Mouse (Mus musculus) limb, embryonic 10.5 days (tissue): ENCODE measurements at regions not wholly inside any gene's neighbourhood (a gene's known extent, or its start where the extent isn't known, plus 50 kb on each side); places are given as distances from the start of the nearest gene placed in this dataset.

Source experiments
- DNase-seq: peaks from one replicate; pipeline ENCODE4 v3.0.0-alpha.2; 2017; ENCODE audit warnings: low spot score
- H3K27ac ChIP-seq: fragments of 300-500 bp; sonication (generic); 2 replicates; pipeline ENCODE4 v1.5.1; 2016; ENCODE audit warnings: mild to moderate bottlenecking
- H3K27me3 ChIP-seq: fragments of 300-500 bp; sonication (generic); 2 replicates; pipeline ENCODE4 v1.6.1; 2016; ENCODE audit warnings: low read depth, mild to moderate bottlenecking; ENCODE audit not compliant: poor library complexity, severe bottlenecking
- H3K36me3 ChIP-seq: fragments of 300-500 bp; sonication (generic); 2 replicates; pipeline ENCODE4 v1.6.1; 2016; ENCODE audit warnings: mild to moderate bottlenecking, moderate library complexity
- H3K4me1 ChIP-seq: fragments of 300-500 bp; sonication (generic); 2 replicates; pipeline ENCODE4 v1.6.1; 2016
- H3K4me3 ChIP-seq: fragments of 300-500 bp; sonication (generic); 2 replicates; pipeline ENCODE4 v1.5.1; 2016; ENCODE audit warnings: mild to moderate bottlenecking, moderate library complexity
- H3K9me3 ChIP-seq: fragments of 300-500 bp; sonication (generic); replicated peaks from 2 replicates; pipeline ENCODE4 v1.6.1; 2016; ENCODE audit warnings: mild to moderate bottlenecking
- WGBS: fragments of 180-500 bp; shearing (Covaris S2); methylation state at CpG from one replicate; pipeline ENCODE4 v1.1.7; 2016; 5-methylcytosine and 5-hydroxymethylcytosine counted together

- no peaks in the 10 kb centered on the region for H3K4me1 ChIP-seq
- no peak overlapping the region for H3K4me3 ChIP-seq
- 88% methylated on average over 12 of the region's 12 CpGs for WGBS
- H3K27me3 ChIP-seq = no peaks in the 10 kb centered on the region
- H3K9me3 ChIP-seq = no peaks in the 10 kb centered on the region
- no peak overlapping the region for H3K27ac ChIP-seq
- no peak for DNase-seq
- no peaks in the 10 kb centered on the region for H3K36me3 ChIP-seq
These were observed 163.0 kb downstream of the Tfap2a start for GRCm38 (mm10) chr13:40574981-40575745.

- H3K27me3 ChIP-seq = no peaks in the 10 kb centered on the region
- H3K27ac ChIP-seq = no peak overlapping the region
- H3K9me3 ChIP-seq = no peaks in the 10 kb centered on the region
- no peak overlapping the region for H3K4me3 ChIP-seq
- no peaks in the 10 kb centered on the region for H3K4me1 ChIP-seq
- DNase-seq = no peak
- 81% methylated on average over 5 of the region's 5 CpGs for WGBS
- no peaks in the 10 kb centered on the region for H3K36me3 ChIP-seq
These were observed 168.7 kb downstream of the Tfap2a start for GRCm38 (mm10) chr13:40569461-40569860.

- no peak overlapping the region for H3K27ac ChIP-seq
- no peaks in the 10 kb centered on the region for H3K4me1 ChIP-seq
- H3K27me3 ChIP-seq = no peaks in the 10 kb centered on the region
- WGBS = 83% methylated on average over 3 of the region's 3 CpGs
- H3K4me3 ChIP-seq = no peak overlapping the region
- DNase-seq = no peak
- no peaks in the 10 kb centered on the region for H3K9me3 ChIP-seq
- H3K36me3 ChIP-seq = no peaks in the 10 kb centered on the region
These were observed 170.4 kb downstream of the Tfap2a start for GRCm38 (mm10) chr13:40567821-40568220.

- Histone ChIP-seq H3K36me3 (no peaks in the 10 kb centered on the region), H3K27me3 (no peaks in the 10 kb centered on the region), H3K4me3 (no peak overlapping the region), H3K27ac (no peak overlapping the region), H3K4me1 (no peaks in the 10 kb centered on the region), H3K9me3 (no peaks in the 10 kb centered on the region)
- DNase-seq = no peak
These were observed 173.8 kb downstream of the Tfap2a start for GRCm38 (mm10) chr13:40564351-40564750.

GRCm38 (mm10) chr13:40554368-40554767 is 183.8 kb downstream of the Tfap2a start:
- Histone ChIP-seq H3K27me3 (no peaks in the 10 kb centered on the region), H3K27ac (no peak overlapping the region), H3K4me1 (no peaks in the 10 kb centered on the region), H3K4me3 (no peak overlapping the region), H3K9me3 (no peaks in the 10 kb centered on the region), H3K36me3 (no peaks in the 10 kb centered on the region)
- 92% methylated on average over 7 of the region's 7 CpGs for WGBS
- DNase-seq = no peak

- no peak overlapping the region for H3K4me3 ChIP-seq
- no peaks in the 10 kb centered on the region for H3K4me1 ChIP-seq
- no peak overlapping the region for H3K27ac ChIP-seq
- DNase-seq = no peak
- H3K36me3 ChIP-seq = no peaks in the 10 kb centered on the region
- no peaks in the 10 kb centered on the region for H3K27me3 ChIP-seq
- no peaks in the 10 kb centered on the region for H3K9me3 ChIP-seq
These were observed 164.3 kb upstream of the Ofcc1 start for GRCm38 (mm10) chr13:40525501-40525900.

- Histone ChIP-seq H3K4me1 (no peaks in the 10 kb centered on the region; the same call in 1 of the 2 replicates), H3K4me3 (no peak overlapping the region), H3K36me3 (no peaks in the 10 kb centered on the region), H3K27me3 (no peaks in the 10 kb centered on the region), H3K9me3 (no peaks in the 10 kb centered on the region), H3K27ac (no peak overlapping the region)
- DNase-seq = no peak
- WGBS = 66% methylated on average over 2 of the region's 2 CpGs
These were observed 161.9 kb upstream of the Ofcc1 start for GRCm38 (mm10) chr13:40523115-40523514.

GRCm38 (mm10) chr13:40518180-40518579 is 156.9 kb upstream of the Ofcc1 start:
- DNase-seq = no peak
- 77% methylated on average over 4 of the region's 4 CpGs for WGBS
- no peaks in the 10 kb centered on the region for H3K36me3 ChIP-seq

GRCm38 (mm10) chr13:40509290-40509689 is 148.0 kb upstream of the Ofcc1 start:
- no peaks in the 10 kb centered on the region for H3K4me1 ChIP-seq
- no peaks in the 10 kb centered on the region for H3K27me3 ChIP-seq
- no peaks in the 10 kb centered on the region for H3K9me3 ChIP-seq
- 56% methylated on average over 1 of the region's 1 CpGs for WGBS
- H3K4me3 ChIP-seq = no peak overlapping the region
- DNase-seq = no peak
- no peak overlapping the region for H3K27ac ChIP-seq
- H3K36me3 ChIP-seq = no peaks in the 10 kb centered on the region

More at GRCm38 (mm10) chr13:40518180-40518579, 156.9 kb upstream of the Ofcc1 start:
- Histone ChIP-seq H3K4me3 (no peak overlapping the region), H3K27ac (no peak overlapping the region), H3K9me3 (no peaks in the 10 kb centered on the region), H3K27me3 (no peaks in the 10 kb centered on the region), H3K4me1 (no peaks in the 10 kb centered on the region; the same call in 1 of the 2 replicates)

- H3K36me3 ChIP-seq = no peaks in the 10 kb centered on the region
- DNase-seq = no peak
- H3K27me3 ChIP-seq = no peaks in the 10 kb centered on the region
- WGBS = 55% methylated on average over 7 of the region's 7 CpGs
- 0 out of 2 replicates have a peak, but pooled peaks cover 3% of the 10 kb centered on the region for H3K4me1 ChIP-seq
- no peaks in the 10 kb centered on the region for H3K9me3 ChIP-seq
- no peak overlapping the region for H3K4me3 ChIP-seq
- no peak overlapping the region for H3K27ac ChIP-seq
These were observed 119.6 kb upstream of the Ofcc1 start for GRCm38 (mm10) chr13:40480830-40481229.

- Histone ChIP-seq H3K4me1 (no peaks in the 10 kb centered on the region), H3K9me3 (no peaks in the 10 kb centered on the region), H3K27ac (no peak overlapping the region), H3K36me3 (no peaks in the 10 kb centered on the region), H3K4me3 (no peak overlapping the region), H3K27me3 (no peaks in the 10 kb centered on the region)
- 86% methylated on average over 3 of the region's 3 CpGs for WGBS
- no peak for DNase-seq
These were observed 111.4 kb upstream of the Ofcc1 start for GRCm38 (mm10) chr13:40472683-40473082.

- H3K27ac ChIP-seq = no peak overlapping the region
- H3K9me3 ChIP-seq = no peaks in the 10 kb centered on the region
- no peaks in the 10 kb centered on the region for H3K36me3 ChIP-seq
- no peak for DNase-seq
- no peaks in the 10 kb centered on the region for H3K4me1 ChIP-seq
- H3K4me3 ChIP-seq = no peak overlapping the region
- 92% methylated on average over 7 of the region's 7 CpGs for WGBS
- no peaks in the 10 kb centered on the region for H3K27me3 ChIP-seq
These were observed 107.9 kb upstream of the Ofcc1 start for GRCm38 (mm10) chr13:40469162-40469561.

- no peak overlapping the region for H3K27ac ChIP-seq
- H3K9me3 ChIP-seq = no peaks in the 10 kb centered on the region
- H3K4me3 ChIP-seq = no peak overlapping the region
- H3K4me1 ChIP-seq = no peaks in the 10 kb centered on the region
- H3K36me3 ChIP-seq = no peaks in the 10 kb centered on the region
- DNase-seq = no peak
- WGBS = 94% methylated on average over 2 of the region's 2 CpGs
- H3K27me3 ChIP-seq = peaks cover 5% of the 10 kb centered on the region; the same call in 1 of the 2 replicates
These were observed 92.1 kb upstream of the Ofcc1 start for GRCm38 (mm10) chr13:40453360-40453759.

- no peak for DNase-seq
- H3K4me1 ChIP-seq = peaks cover 17% of the 10 kb centered on the region
- no peaks in the 10 kb centered on the region; the same call in 1 of the 2 replicates for H3K27me3 ChIP-seq
- no peak overlapping the region for H3K4me3 ChIP-seq
- 87% methylated on average over 8 of the region's 8 CpGs for WGBS
- no peaks in the 10 kb centered on the region for H3K36me3 ChIP-seq
- H3K9me3 ChIP-seq = no peaks in the 10 kb centered on the region
- H3K27ac ChIP-seq = no peak overlapping the region
These were observed 68.6 kb upstream of the Ofcc1 start for GRCm38 (mm10) chr13:40429831-40430230.
